Mouse (Mus musculus): ENCODE results near the gene Gpr132. TPM values are rescaled to one million over a fixed set of nuclear protein-coding genes. Genes with fewer than 3 reads are reported as not detected.

Gene Gpr132
- 0.17 TPM for polyA plus RNA-seq (2014; fragmentation: Illumina TruSeq; extraction: RNeasy Lipid Tissue Mini Kit (QIAGEN cat#74804))

DNA sequence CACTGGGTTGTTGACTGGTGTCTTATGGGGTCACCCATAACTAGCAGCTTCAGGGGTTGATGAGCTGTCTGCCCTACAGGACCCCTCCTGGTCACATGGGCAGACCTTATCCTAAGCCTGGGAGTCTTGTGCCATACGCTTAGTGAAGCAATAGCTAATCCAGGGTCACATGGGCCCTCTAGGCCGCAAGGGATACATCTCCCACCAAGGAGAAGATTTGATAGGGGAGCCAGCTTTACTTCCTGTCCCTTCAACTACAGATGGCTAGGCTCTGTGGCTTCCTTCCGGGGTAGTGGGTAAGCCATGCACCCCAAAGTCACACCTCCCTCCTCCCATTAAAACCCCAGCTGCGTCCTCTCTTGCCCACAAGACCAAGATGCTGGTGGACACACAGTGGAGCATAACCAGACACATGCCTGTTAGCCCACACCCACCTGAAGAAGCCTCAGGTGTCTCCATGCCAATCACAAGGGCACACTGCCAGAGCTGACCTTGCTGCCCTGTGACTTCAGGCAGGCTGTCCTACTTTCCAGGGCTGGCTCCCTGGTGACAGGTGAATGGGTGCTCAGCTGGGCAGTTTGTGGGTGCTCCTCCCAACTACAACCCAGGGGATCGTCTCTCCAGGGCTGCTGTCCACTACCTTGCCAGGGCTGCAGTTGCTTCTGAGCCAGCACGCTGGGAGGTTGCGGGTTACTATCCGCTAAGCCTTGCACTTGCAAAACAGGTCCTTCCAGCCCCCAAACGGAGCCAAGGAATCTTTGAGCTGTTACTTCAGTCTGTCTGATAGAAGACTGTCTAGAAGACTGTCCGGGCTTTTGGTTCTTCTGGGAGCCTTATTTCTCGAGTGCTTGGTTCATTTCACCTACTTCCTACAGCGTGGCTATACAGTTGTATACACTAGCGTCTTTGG, at the start of gene Gpr132:
TSS of gene Gpr132 (minus strand) at position 51 of the 910 bp plus-strand sequence.

DNA sequence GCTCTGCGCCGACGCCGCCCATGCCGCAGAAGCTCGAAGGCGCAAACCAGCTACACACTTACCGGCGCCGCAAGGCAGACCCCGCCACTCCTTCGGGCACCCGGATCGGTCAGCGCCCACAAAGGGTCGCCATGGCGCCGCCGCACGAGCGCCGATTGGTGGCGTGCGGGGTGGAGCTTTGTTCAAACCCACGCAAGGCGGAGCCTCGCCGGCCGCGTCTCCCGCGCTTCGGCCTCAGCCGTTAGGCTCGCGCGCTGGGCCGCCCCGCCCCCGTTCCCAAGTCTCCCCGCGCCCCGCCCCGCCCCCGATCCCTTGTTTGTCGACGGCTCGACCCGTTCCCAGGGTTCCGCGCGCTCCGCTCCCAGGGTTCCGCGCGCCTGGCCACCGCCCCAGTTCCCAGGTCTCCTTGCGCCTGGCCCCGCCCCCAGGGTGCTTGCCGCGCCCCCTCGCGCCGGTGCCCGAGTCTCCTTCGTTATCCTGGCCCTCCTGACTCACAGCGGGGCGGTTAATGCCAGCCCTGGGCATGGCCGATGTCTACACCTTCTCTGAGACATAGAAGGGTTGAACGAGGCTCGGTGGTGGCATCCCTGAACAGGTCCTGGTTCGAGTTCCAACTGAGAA, 38.7 kb downstream of the Gpr132 start, which contains the start of gene Cdca4:
TSS of gene Cdca4 (minus strand) at position 180 of the 621 bp plus-strand sequence.

DNA sequence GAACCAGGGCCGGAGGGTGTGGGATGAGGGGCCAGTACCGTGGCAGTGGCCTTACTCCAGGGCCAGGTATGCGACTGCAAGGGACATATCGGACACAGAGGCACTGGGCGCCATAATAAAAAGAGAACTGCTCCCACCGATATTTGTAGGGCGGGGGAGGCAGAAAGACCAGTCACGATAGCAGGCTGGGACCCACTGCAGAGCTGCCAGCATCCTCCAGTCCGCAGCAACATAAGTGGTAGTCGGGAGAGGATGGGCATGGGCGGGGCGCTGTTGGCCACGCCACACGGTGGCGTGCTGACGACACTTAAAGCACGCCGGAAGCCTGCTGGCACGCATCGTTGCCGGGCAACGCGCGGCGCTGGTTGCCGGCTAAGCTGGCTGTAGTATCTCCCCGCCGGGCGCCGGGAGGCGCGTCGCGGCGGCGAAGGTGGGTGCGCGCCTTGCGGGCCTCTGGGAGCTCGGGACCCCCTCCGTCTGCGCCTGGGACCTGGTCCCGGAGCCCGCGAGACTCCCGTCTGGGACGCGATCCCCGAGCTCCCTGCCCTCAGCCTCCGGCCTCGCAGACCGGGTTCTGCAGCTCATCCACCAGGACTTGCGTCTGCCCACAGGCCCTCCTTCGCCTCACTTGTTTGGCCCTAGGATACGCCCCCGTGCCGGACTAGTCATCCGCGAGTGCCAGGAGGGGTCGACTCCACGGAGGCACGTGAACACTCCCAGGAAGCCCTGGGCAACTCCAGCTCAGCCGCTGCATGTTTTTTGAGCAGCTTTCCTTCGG, 59.3 kb downstream of the Gpr132 start, which contains the start of gene Clba1:
TSS of gene Clba1 (plus strand) at position 351 of the 778 bp plus-strand sequence.

DNA sequence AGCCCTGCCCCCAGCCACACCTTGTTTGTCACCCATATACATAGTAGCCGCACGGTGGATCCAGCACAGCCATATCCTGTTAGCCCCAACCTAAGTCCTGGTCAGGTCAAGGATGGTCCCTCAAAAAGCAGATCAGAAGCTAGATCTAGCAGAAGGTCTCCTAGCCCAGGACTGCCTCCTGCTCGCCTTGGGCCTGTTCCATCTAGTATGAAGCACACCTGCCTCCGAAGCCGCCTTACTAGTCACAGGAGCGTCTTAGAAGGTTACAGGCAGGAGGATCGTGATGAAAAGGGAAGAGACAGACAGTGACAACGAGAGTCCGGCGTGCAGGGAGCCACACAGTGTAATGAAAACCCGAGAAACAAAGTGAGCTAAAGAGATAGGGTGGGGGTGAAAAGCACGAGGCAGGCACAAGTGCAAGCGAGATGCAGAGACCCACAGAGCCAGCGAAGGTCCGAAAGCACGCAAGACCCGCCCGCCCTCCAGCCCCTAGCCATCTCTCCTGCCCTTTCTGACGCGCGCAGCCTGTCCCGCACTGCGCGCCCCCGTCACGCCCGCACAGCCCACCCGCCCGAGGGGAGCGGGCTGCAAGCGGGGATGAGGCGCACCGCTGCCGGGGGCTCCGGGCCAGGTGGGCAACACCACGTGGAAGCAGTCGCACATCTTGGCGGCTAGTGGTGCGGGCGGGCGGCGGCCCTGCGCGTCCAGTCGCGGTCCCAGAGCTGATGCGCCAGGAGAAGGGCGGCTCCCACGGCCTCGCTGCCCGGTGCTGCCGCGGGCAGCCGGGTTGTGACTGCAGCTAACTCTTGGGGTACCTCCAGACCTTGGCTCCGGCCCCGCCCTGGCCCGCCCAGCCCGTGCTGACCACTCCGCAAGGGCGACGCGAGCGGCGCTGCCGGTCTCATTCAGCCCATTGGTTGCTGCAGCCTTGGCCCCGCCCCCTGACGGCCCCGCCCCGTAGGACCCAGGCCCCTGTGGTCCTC, 65.9 kb downstream of the Gpr132 start, which contains the start of gene Ahnak2:
TSS of gene Ahnak2 (minus strand) at position 794 of the 983 bp plus-strand sequence.

Other genes starting within 250 kb of the Gpr132 start
- gene Adssl1, start 248.2 kb downstream of the Gpr132 start, polyA plus RNA-seq (2014; fragmentation: Illumina TruSeq; extraction: RNeasy Lipid Tissue Mini Kit (QIAGEN cat#74804)) = 0.48 TPM
- 5.2 TPM for gene Siva1, start 223.5 kb downstream of the Gpr132 start, polyA plus RNA-seq (2014; fragmentation: Illumina TruSeq; extraction: RNeasy Lipid Tissue Mini Kit (QIAGEN cat#74804))
- 7.5 TPM for gene Akt1, start 193.3 kb downstream of the Gpr132 start, polyA plus RNA-seq (2014; fragmentation: Illumina TruSeq; extraction: RNeasy Lipid Tissue Mini Kit (QIAGEN cat#74804))
- gene Zbtb42, start 189.4 kb downstream of the Gpr132 start, polyA plus RNA-seq (2014; fragmentation: Illumina TruSeq; extraction: RNeasy Lipid Tissue Mini Kit (QIAGEN cat#74804)) = not detected
- 9.0 TPM for gene Cep170b, start 147.8 kb downstream of the Gpr132 start, polyA plus RNA-seq (2014; fragmentation: Illumina TruSeq; extraction: RNeasy Lipid Tissue Mini Kit (QIAGEN cat#74804))
- gene Pld4, start 107.6 kb downstream of the Gpr132 start, polyA plus RNA-seq (2014; fragmentation: Illumina TruSeq; extraction: RNeasy Lipid Tissue Mini Kit (QIAGEN cat#74804)) = 0.31 TPM
- 6.8 TPM for gene Ahnak2, start 65.6 kb downstream of the Gpr132 start, polyA plus RNA-seq (2014; fragmentation: Illumina TruSeq; extraction: RNeasy Lipid Tissue Mini Kit (QIAGEN cat#74804))
- 2.3 TPM for gene Clba1, start 59.3 kb downstream of the Gpr132 start, polyA plus RNA-seq (2014; fragmentation: Illumina TruSeq; extraction: RNeasy Lipid Tissue Mini Kit (QIAGEN cat#74804))
- 18.1 TPM for gene Cdca4, start 38.8 kb downstream of the Gpr132 start, polyA plus RNA-seq (2014; fragmentation: Illumina TruSeq; extraction: RNeasy Lipid Tissue Mini Kit (QIAGEN cat#74804))
- 0.26 TPM for gene Jag2, start 61.5 kb upstream of the Gpr132 start, polyA plus RNA-seq (2014; fragmentation: Illumina TruSeq; extraction: RNeasy Lipid Tissue Mini Kit (QIAGEN cat#74804))
- gene Nudt14, start 73.9 kb upstream of the Gpr132 start, polyA plus RNA-seq (2014; fragmentation: Illumina TruSeq; extraction: RNeasy Lipid Tissue Mini Kit (QIAGEN cat#74804)) = 1.6 TPM
- 0.77 TPM for gene Btbd6, start 108.3 kb upstream of the Gpr132 start, polyA plus RNA-seq (2014; fragmentation: Illumina TruSeq; extraction: RNeasy Lipid Tissue Mini Kit (QIAGEN cat#74804))
- gene Brf1, start 132.5 kb upstream of the Gpr132 start, polyA plus RNA-seq (2014; fragmentation: Illumina TruSeq; extraction: RNeasy Lipid Tissue Mini Kit (QIAGEN cat#74804)) = 12.9 TPM
- 6.7 TPM for gene Pacs2, start 146.3 kb upstream of the Gpr132 start, polyA plus RNA-seq (2014; fragmentation: Illumina TruSeq; extraction: RNeasy Lipid Tissue Mini Kit (QIAGEN cat#74804))
- not detected for gene Tex22, start 206.3 kb upstream of the Gpr132 start, polyA plus RNA-seq (2014; fragmentation: Illumina TruSeq; extraction: RNeasy Lipid Tissue Mini Kit (QIAGEN cat#74804))
- 22.5 TPM for gene Mta1, start 230.1 kb upstream of the Gpr132 start, polyA plus RNA-seq (2014; fragmentation: Illumina TruSeq; extraction: RNeasy Lipid Tissue Mini Kit (QIAGEN cat#74804))

Measured in ovary, adult 10 weeks (tissue).